Comparison of ENCODE assay signal across 24 mouse cellular contexts in the genomic region with DNA sequence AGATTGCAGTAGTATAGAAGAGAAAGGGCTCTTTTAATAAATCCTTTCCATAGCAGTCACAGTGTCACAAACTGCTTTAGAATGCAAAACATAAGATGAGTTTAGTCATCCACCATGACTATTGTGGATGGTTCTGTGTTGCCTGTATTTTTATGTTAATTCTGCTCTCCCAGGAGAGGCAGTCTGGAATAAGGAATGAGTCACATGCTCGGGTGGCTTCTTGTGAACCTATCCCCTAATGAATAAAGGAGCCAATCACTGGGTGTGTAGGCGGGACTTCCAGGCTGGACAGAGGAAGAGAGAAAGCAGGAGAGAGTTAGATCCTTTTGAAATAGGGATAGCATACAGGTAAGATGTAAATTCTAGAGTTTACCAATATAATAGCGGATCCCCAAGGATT.
DNase-seq lines count a peak whose midpoint lies in the region; ATAC-seq lines count a peak whose summit lies in the region.
"Had no signal": no experiment of that assay in that cellular context is flagged by ENCODE, and none has a peak within 500 bp of the region (broad histone marks: within the 10 kb centered on the region; RNA-seq: fewer than 3 reads in every experiment).

No protein-coding gene starts in this region.

- H3K27ac ChIP-seq in hindbrain, embryonic 11.5 days (ENCODE audit: low read depth, low read length): no peak overlapping the region
- H3K27ac ChIP-seq in hindbrain, embryonic 16.5 days (ENCODE audit: low read depth, low read length): no peak overlapping the region
- no peak overlapping the region for H3K27ac ChIP-seq in midbrain, embryonic 11.5 days (ENCODE audit: low read depth, low read length)
- H3K27ac ChIP-seq in midbrain, embryonic 16.5 days (ENCODE audit: low read length): no peak overlapping the region
- H3K27ac ChIP-seq in midbrain, embryonic 14.5 days (replicated peaks; ENCODE audit: low read depth, low read length): no peak overlapping the region
- no peak overlapping the region for H3K27ac ChIP-seq in midbrain, embryonic 15.5 days
- H3K27ac ChIP-seq: forebrain, embryonic 10.5 days; forebrain, embryonic 15.5 days; heart, embryonic 15.5 days; hindbrain, embryonic 15.5 days; intestine, embryonic 15.5 days had no signal

- ATAC-seq in hindbrain, embryonic 11.5 days (ENCODE audit: low FRiP score): peak; percentile 92
- ATAC-seq in hindbrain, embryonic 16.5 days: no peak
- peak; percentile 92 for ATAC-seq in midbrain, embryonic 11.5 days (ENCODE audit: low FRiP score)
- ATAC-seq in midbrain, embryonic 16.5 days: no peak
- peak; percentile 69; the same call in 1 of the 2 replicates for ATAC-seq in midbrain, embryonic 14.5 days (ENCODE audit: low FRiP score, low TSS enrichment)
- no peak for ATAC-seq in midbrain, embryonic 15.5 days (replicated peaks)
- ATAC-seq: activated CD4-positive, CD25-positive, alpha-beta regulatory T cell, adult 4 months; CD4-positive, CD25-positive, alpha-beta regulatory T cell, adult 4 months; forebrain, embryonic 15.5 days; intestine, embryonic 15.5 days had no signal

- H3K9ac ChIP-seq in hindbrain, embryonic 11.5 days (ENCODE audit: low read depth, low read length): no peak overlapping the region
- no peak overlapping the region for H3K9ac ChIP-seq in hindbrain, embryonic 16.5 days (ENCODE audit: low read depth, low read length)
- no peak overlapping the region for H3K9ac ChIP-seq in midbrain, embryonic 11.5 days (ENCODE audit: low read length)
- H3K9ac ChIP-seq in midbrain, embryonic 16.5 days (ENCODE audit: low read depth, low read length): no peak overlapping the region
- H3K9ac ChIP-seq in midbrain, embryonic 14.5 days (replicated peaks; ENCODE audit: low read length): no peak overlapping the region
- no peak overlapping the region for H3K9ac ChIP-seq in midbrain, embryonic 15.5 days
- H3K9ac ChIP-seq: forebrain, embryonic 15.5 days; heart, embryonic 12.5 days; heart, embryonic 15.5 days; hindbrain, embryonic 15.5 days; intestine, embryonic 15.5 days had no signal

- no peak overlapping the region for H3K4me2 ChIP-seq in hindbrain, embryonic 11.5 days (replicated peaks; ENCODE audit: low read depth, low read length)
- no peak overlapping the region for H3K4me2 ChIP-seq in hindbrain, embryonic 16.5 days (ENCODE audit: low read length)
- H3K4me2 ChIP-seq in midbrain, embryonic 11.5 days: no peak overlapping the region
- no peak overlapping the region for H3K4me2 ChIP-seq in midbrain, embryonic 16.5 days (ENCODE audit: low read length)
- no peak overlapping the region for H3K4me2 ChIP-seq in midbrain, embryonic 14.5 days (ENCODE audit: low read length)
- H3K4me2 ChIP-seq in midbrain, embryonic 15.5 days: no peak overlapping the region
- H3K4me2 ChIP-seq: forebrain, embryonic 15.5 days; heart, embryonic 12.5 days; heart, embryonic 15.5 days; hindbrain, embryonic 15.5 days; intestine, embryonic 15.5 days had no signal

- DNase-seq in hindbrain, embryonic 11.5 days (ENCODE audit: low spot score): peak; percentile 4
- no peak for DNase-seq in midbrain, embryonic 11.5 days (ENCODE audit: low spot score, missing footprints)
- peak; percentile 11 for DNase-seq in midbrain, embryonic 14.5 days
- peak; percentile 4 for DNase-seq in ZHBTc4 (ENCODE audit: low read depth, low spot score)
- DNase-seq: adrenal gland, adult 8-10 months; adrenal gland, postnatal 25 days; cerebellum, adult 11-12 months; cerebellum, adult 8-10 months; cerebellum, postnatal 14 days; gastrocnemius, postnatal 25 days; heart, adult 18-20 months; heart, postnatal 10 days; heart, postnatal 36 days had no signal

- WGBS in hindbrain, embryonic 11.5 days: 74% methylated on average over 3 of the region's 3 CpGs
- WGBS in hindbrain, embryonic 16.5 days: 67% methylated on average over 3 of the region's 3 CpGs
- 72% methylated on average over 3 of the region's 3 CpGs for WGBS in midbrain, embryonic 11.5 days
- WGBS in midbrain, embryonic 16.5 days: 69% methylated on average over 3 of the region's 3 CpGs
- WGBS in midbrain, embryonic 14.5 days: 64% methylated on average over 3 of the region's 3 CpGs
- whole genome bisulfite sequencing in midbrain, embryonic 15.5 days: 58% methylated on average over 3 of the region's 3 CpGs

- no peaks in the 10 kb centered on the region for H3K4me1 ChIP-seq in hindbrain, embryonic 11.5 days (replicated peaks; ENCODE audit: control insufficient read depth, insufficient read depth, low read length)
- no peaks in the 10 kb centered on the region for H3K4me1 ChIP-seq in hindbrain, embryonic 16.5 days (ENCODE audit: control insufficient read depth, insufficient read depth, low read depth, low read length)
- H3K4me1 ChIP-seq in midbrain, embryonic 11.5 days (ENCODE audit: control insufficient read depth, insufficient read depth, low read length): no peaks in the 10 kb centered on the region
- H3K4me1 ChIP-seq in midbrain, embryonic 16.5 days (ENCODE audit: control insufficient read depth, insufficient read depth, low read length): no peaks in the 10 kb centered on the region
- no peaks in the 10 kb centered on the region for H3K4me1 ChIP-seq in midbrain, embryonic 14.5 days (ENCODE audit: control insufficient read depth, insufficient read depth, low read length)
- no peaks in the 10 kb centered on the region for H3K4me1 ChIP-seq in midbrain, embryonic 15.5 days
- H3K4me1 ChIP-seq: forebrain, embryonic 10.5 days; forebrain, embryonic 15.5 days; heart, embryonic 12.5 days; heart, embryonic 15.5 days; hindbrain, embryonic 15.5 days; intestine, embryonic 15.5 days had no signal

- H3K27me3 ChIP-seq in hindbrain, embryonic 11.5 days (ENCODE audit: control insufficient read depth, insufficient read depth, low read length): no peaks in the 10 kb centered on the region
- H3K27me3 ChIP-seq in hindbrain, embryonic 16.5 days (replicated peaks; ENCODE audit: control insufficient read depth, insufficient read depth, low read length): no peaks in the 10 kb centered on the region
- H3K27me3 ChIP-seq in midbrain, embryonic 11.5 days (ENCODE audit: control insufficient read depth, insufficient read depth, low read length): no peaks in the 10 kb centered on the region
- H3K27me3 ChIP-seq in midbrain, embryonic 16.5 days (ENCODE audit: control insufficient read depth, insufficient read depth, low read depth, low read length): no peaks in the 10 kb centered on the region
- H3K27me3 ChIP-seq in midbrain, embryonic 14.5 days (ENCODE audit: control insufficient read depth, insufficient read depth, low read length): no peaks in the 10 kb centered on the region
- H3K27me3 ChIP-seq in midbrain, embryonic 15.5 days (replicated peaks): no peaks in the 10 kb centered on the region
- H3K27me3 ChIP-seq: forebrain, embryonic 15.5 days; heart, embryonic 12.5 days; heart, embryonic 15.5 days; hindbrain, embryonic 15.5 days; intestine, embryonic 15.5 days had no signal

- H3K36me3 ChIP-seq in hindbrain, embryonic 11.5 days (ENCODE audit: control insufficient read depth, insufficient read depth, low read length): no peaks in the 10 kb centered on the region
- H3K36me3 ChIP-seq in hindbrain, embryonic 16.5 days (ENCODE audit: control insufficient read depth, insufficient read depth, low read length): no peaks in the 10 kb centered on the region
- no peaks in the 10 kb centered on the region for H3K36me3 ChIP-seq in midbrain, embryonic 11.5 days (ENCODE audit: control insufficient read depth, insufficient read depth, low read length)
- H3K36me3 ChIP-seq in midbrain, embryonic 16.5 days (ENCODE audit: control insufficient read depth, insufficient read depth, low read length): no peaks in the 10 kb centered on the region
- H3K36me3 ChIP-seq in midbrain, embryonic 14.5 days (ENCODE audit: control insufficient read depth, insufficient read depth, low read length): no peaks in the 10 kb centered on the region
- no peaks in the 10 kb centered on the region for H3K36me3 ChIP-seq in midbrain, embryonic 15.5 days (replicated peaks)
- H3K36me3 ChIP-seq: forebrain, embryonic 10.5 days; forebrain, embryonic 15.5 days; heart, embryonic 12.5 days; heart, embryonic 15.5 days; hindbrain, embryonic 15.5 days; intestine, embryonic 15.5 days had no signal

- no peak overlapping the region for H3K4me3 ChIP-seq in hindbrain, embryonic 11.5 days (ENCODE audit: low read depth, low read length)
- H3K4me3 ChIP-seq in hindbrain, embryonic 16.5 days (ENCODE audit: low read length): no peak overlapping the region
- no peak overlapping the region for H3K4me3 ChIP-seq in midbrain, embryonic 11.5 days (ENCODE audit: low read depth, low read length)
- H3K4me3 ChIP-seq in midbrain, embryonic 16.5 days (ENCODE audit: low read depth, low read length): no peak overlapping the region
- H3K4me3 ChIP-seq in midbrain, embryonic 14.5 days (replicated peaks; ENCODE audit: low read depth, low read length): no peak overlapping the region
- no peak overlapping the region for H3K4me3 ChIP-seq in midbrain, embryonic 15.5 days
- H3K4me3 ChIP-seq: forebrain, embryonic 10.5 days; forebrain, embryonic 15.5 days; heart, embryonic 12.5 days; heart, embryonic 15.5 days; hindbrain, embryonic 15.5 days; intestine, embryonic 15.5 days had no signal

- no peaks in the 10 kb centered on the region for H3K9me3 ChIP-seq in hindbrain, embryonic 11.5 days (ENCODE audit: control insufficient read depth, low read length)
- peaks cover 5% of the 10 kb centered on the region for H3K9me3 ChIP-seq in hindbrain, embryonic 16.5 days (ENCODE audit: control insufficient read depth, low read length)
- H3K9me3 ChIP-seq in midbrain, embryonic 11.5 days (ENCODE audit: control insufficient read depth, low read length): no peaks in the 10 kb centered on the region
- H3K9me3 ChIP-seq in midbrain, embryonic 16.5 days (replicated peaks; ENCODE audit: control insufficient read depth, low read length, poor library complexity, severe bottlenecking): no peaks in the 10 kb centered on the region; the same call in 1 of the 2 replicates
- no peaks in the 10 kb centered on the region for H3K9me3 ChIP-seq in midbrain, embryonic 14.5 days (ENCODE audit: control insufficient read depth, low read length)
- H3K9me3 ChIP-seq in midbrain, embryonic 15.5 days: no peaks in the 10 kb centered on the region
- H3K9me3 ChIP-seq: forebrain, embryonic 15.5 days; heart, embryonic 12.5 days; heart, embryonic 15.5 days; hindbrain, embryonic 15.5 days; intestine, embryonic 15.5 days had no signal

Comparison
In these comparisons a context has a peak if more than half of its experiments do, and no peak if none do; other contexts are left out.
1. ATAC-seq: peak in hindbrain, embryonic 11.5 days (single experiment), midbrain, embryonic 11.5 days (single experiment) and midbrain, embryonic 14.5 days (single experiment); none in hindbrain, embryonic 16.5 days (single experiment), midbrain, embryonic 16.5 days (single experiment) and midbrain, embryonic 15.5 days (single experiment).